Mouse (Mus musculus) liver, adult 2 months (tissue): Measurements from ENCODE around the gene Dlgap1. TPM values are rescaled to one million over a fixed set of nuclear protein-coding genes. Genes with fewer than 3 reads are reported as not detected.

Experiments used
- DNase-seq: peaks from one replicate; pipeline ENCODE4 v3.0.0-alpha.2; 2011; ENCODE audit warnings: low read depth, low spot score; ENCODE audit errors: extremely low read depth
- H3K27ac ChIP-seq: fragments of 200-500 bp; replicated peaks from 2 replicates; pipeline ENCODE4 v1.5.1; 2012; ENCODE audit warnings: low read depth, mild to moderate bottlenecking, control low read depth, inconsistent platforms, low read length; ENCODE audit not compliant: insufficient read depth
- H3K27me3 ChIP-seq: fragments of 200-500 bp; 2 replicates; pipeline ENCODE4 v1.6.1; 2012; ENCODE audit warnings: mild to moderate bottlenecking, moderate library complexity, low read length, inconsistent platforms; ENCODE audit not compliant: control insufficient read depth, insufficient read depth
- H3K36me3 ChIP-seq: fragments of 200-500 bp; 2 replicates; pipeline ENCODE4 v1.6.1; 2012; ENCODE audit warnings: low read length, inconsistent platforms; ENCODE audit not compliant: control insufficient read depth, insufficient read depth
- H3K4me1 ChIP-seq: fragments of 200-500 bp; 2 replicates; pipeline ENCODE4 v1.6.1; 2011; ENCODE audit warnings: low read length; ENCODE audit not compliant: control insufficient read depth, insufficient read depth
- H3K4me3 ChIP-seq: fragments of 200-500 bp; 2 replicates; pipeline ENCODE4 v1.5.1; 2011; ENCODE audit warnings: low read depth, mild to moderate bottlenecking, control low read depth, low read length, moderate library complexity; ENCODE audit not compliant: insufficient read depth
- H3K79me2 ChIP-seq: fragments of 200-500 bp; 2 replicates; pipeline ENCODE4 v1.6.1; 2012; ENCODE audit warnings: inconsistent platforms, mild to moderate bottlenecking, low read length, moderate library complexity; ENCODE audit not compliant: control insufficient read depth, insufficient read depth
- H3K9ac ChIP-seq: fragments of 200-500 bp; 2 replicates; pipeline ENCODE4 v1.6.1; 2012; ENCODE audit warnings: low read depth, mild to moderate bottlenecking, control low read depth, inconsistent platforms, low read length
- CTCF ChIP-seq: fragments of 200-500 bp; IDR thresholded peaks from 2 replicates; pipeline ENCODE4 v1.5.1; 2011; ENCODE audit warnings: low read depth, low read length, control low read depth
- POLR2A ChIP-seq: fragments of 200-500 bp; IDR thresholded peaks from 2 replicates; pipeline ENCODE4 v1.6.1; 2011; ENCODE audit warnings: low read length, control low read depth; ENCODE audit not compliant: insufficient read depth; ENCODE audit errors: extremely low read depth
- WGBS: fragments of 180-500 bp; shearing (Covaris S2); methylation state at CpG from one replicate; pipeline ENCODE4 v1.1.7; 2018; 5-methylcytosine and 5-hydroxymethylcytosine counted together
- polyA plus RNA-seq: library from polyadenylated mRNA; depleted of rRNA; stranded (reverse); fragments of >200 nt; gene quantifications from 2 replicates; pipeline ENCODE4 v1.2.3, GENCODE M21; 2012
- total RNA-seq: library from RNA; depleted of rRNA; stranded (reverse); fragments of >200 nt; gene quantifications from 2 replicates; pipeline ENCODE4 v1.2.3, GENCODE M21; 2014

The Dlgap1 gene
- total and polyA plus RNA-seq, 2 experiments, result 0.55 to 1.5 TPM

- TF ChIP-seq POLR2A, result no peak
- TF ChIP-seq CTCF, result no peak
- H3K9ac ChIP-seq, result no peak overlapping the region
- H3K4me3 ChIP-seq, result no peak overlapping the region
- no peaks in the 10 kb centered on the region for H3K36me3 ChIP-seq
- H3K27me3 ChIP-seq, result no peaks in the 10 kb centered on the region
- no peaks in the 10 kb centered on the region for H3K79me2 ChIP-seq
- no peak overlapping the region for H3K27ac ChIP-seq
- DNase-seq, result no peak
- H3K4me1 ChIP-seq, result no peaks in the 10 kb centered on the region
- 87% methylated on average over 2 of the region's 2 CpGs for WGBS
Observed at GRCm38 (mm10) chr17:70806600-70806999, 837.7 kb downstream of the Dlgap1 start.

- H3K79me2 ChIP-seq, result no peaks in the 10 kb centered on the region
- no peak overlapping the region for H3K4me3 ChIP-seq
- H3K27me3 ChIP-seq, result no peaks in the 10 kb centered on the region
- DNase-seq, result no peak
- no peak overlapping the region for H3K9ac ChIP-seq
- 98% methylated on average over 1 of the region's 1 CpGs for WGBS
- TF ChIP-seq CTCF, result no peak
- TF ChIP-seq POLR2A, result no peak
- H3K4me1 ChIP-seq, result no peaks in the 10 kb centered on the region
- no peak overlapping the region for H3K27ac ChIP-seq
- H3K36me3 ChIP-seq, result no peaks in the 10 kb centered on the region
Observed at GRCm38 (mm10) chr17:70807885-70808284, 839.0 kb downstream of the Dlgap1 start.

DNA sequence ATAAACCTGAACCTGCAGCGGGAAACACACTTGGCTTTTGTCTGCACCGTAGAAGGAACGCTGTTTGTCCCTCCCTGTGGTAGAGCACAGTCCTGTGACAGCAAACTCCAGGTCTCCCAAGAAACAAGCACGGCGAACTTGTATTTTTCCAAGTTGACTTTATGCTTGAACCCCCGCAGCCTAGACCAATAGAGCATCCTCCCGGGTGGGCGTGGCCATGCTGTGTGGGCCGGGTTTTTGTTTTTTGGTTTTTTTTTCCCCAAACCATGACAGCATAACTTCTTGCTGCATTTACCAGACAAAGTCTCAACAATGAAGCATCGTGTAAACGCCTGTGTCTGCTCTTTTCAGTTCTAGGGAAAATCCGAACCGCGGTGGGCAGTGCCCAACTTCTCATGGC, 840.0 kb downstream of the Dlgap1 start:
- Histone ChIP-seq H3K27me3 (no peaks in the 10 kb centered on the region), H3K4me3 (no peak overlapping the region), H3K79me2 (no peaks in the 10 kb centered on the region), H3K36me3 (no peaks in the 10 kb centered on the region), H3K4me1 (no peaks in the 10 kb centered on the region), H3K9ac (no peak overlapping the region), H3K27ac (no peak overlapping the region)
- DNase-seq, result no peak
- TF ChIP-seq CTCF (no peak), POLR2A (no peak)
- WGBS, result 53% methylated on average over 14 of the region's 14 CpGs

GRCm38 (mm10) chr17:70809776-70810175, 840.9 kb downstream of the Dlgap1 start:
- H3K36me3 ChIP-seq, result no peaks in the 10 kb centered on the region
- no peak for DNase-seq
- no peak overlapping the region for H3K9ac ChIP-seq
- 80% methylated on average over 3 of the region's 3 CpGs for WGBS
- no peaks in the 10 kb centered on the region for H3K4me1 ChIP-seq
- H3K27me3 ChIP-seq, result no peaks in the 10 kb centered on the region
- no peak for TF ChIP-seq POLR2A
- TF ChIP-seq CTCF, result no peak
- no peak overlapping the region for H3K27ac ChIP-seq
- H3K79me2 ChIP-seq, result no peaks in the 10 kb centered on the region
- no peak overlapping the region for H3K4me3 ChIP-seq

GRCm38 (mm10) chr17:70810795-70811194, 841.9 kb downstream of the Dlgap1 start:
- Histone ChIP-seq H3K27me3 (no peaks in the 10 kb centered on the region), H3K4me1 (no peaks in the 10 kb centered on the region), H3K27ac (no peak overlapping the region), H3K9ac (no peak overlapping the region), H3K36me3 (no peaks in the 10 kb centered on the region), H3K4me3 (no peak overlapping the region), H3K79me2 (no peaks in the 10 kb centered on the region)
- TF ChIP-seq POLR2A (no peak), CTCF (no peak)
- DNase-seq, result no peak
- WGBS, result 89% methylated on average over 5 of the region's 5 CpGs

- 82% methylated on average over 8 of the region's 8 CpGs for WGBS
Observed at GRCm38 (mm10) chr17:70815001-70815400, 846.1 kb downstream of the Dlgap1 start.

More at GRCm38 (mm10) chr17:70815001-70815400, 846.1 kb downstream of the Dlgap1 start:
- Histone ChIP-seq H3K4me1 (no peaks in the 10 kb centered on the region), H3K27ac (no peak overlapping the region), H3K4me3 (no peak overlapping the region), H3K36me3 (no peaks in the 10 kb centered on the region), H3K79me2 (no peaks in the 10 kb centered on the region), H3K9ac (no peak overlapping the region), H3K27me3 (no peaks in the 10 kb centered on the region)
- no peak for TF ChIP-seq CTCF
- TF ChIP-seq POLR2A, result no peak
- no peak for DNase-seq
